In genomic region chr12:105967806-105968205, GRCm38 (mm10) we compare ENCODE assay signal across 9 mouse cellular contexts. TPM values are rescaled to one million over a fixed set of nuclear protein-coding genes. Genes with fewer than 3 reads are reported as not detected.
A peak's percentile ranks its signal among the peaks of the same experiment; 100 is the strongest.
DNase-seq lines count a peak whose midpoint lies in the region; ATAC-seq and TF ChIP-seq lines count a peak whose summit lies in the region.
"Had no signal": no experiment of that assay in that cellular context is flagged by ENCODE, and none has a peak within 500 bp of the region (broad histone marks: within the 10 kb centered on the region; RNA-seq: fewer than 3 reads in every experiment).

No protein-coding gene starts in this region.

- H3K4me3 ChIP-seq in kidney, postnatal 0 days (replicated peaks; ENCODE audit: low read depth, low read length) = no peak overlapping the region; the same call in 1 of the 2 replicates
- peak overlapping the region; percentile 16 for H3K4me3 ChIP-seq in embryonic facial prominence, embryonic 15.5 days (replicated peaks)
- H3K4me3 ChIP-seq in limb, embryonic 12.5 days (replicated peaks) = 0 out of 2 replicates have a peak overlapping the region, but pooled peaks have one; percentile 9
- H3K4me3 ChIP-seq in neural tube, embryonic 11.5 days (ENCODE audit: low read depth, low read length) = no peak overlapping the region

- H3K9me3 ChIP-seq in kidney, postnatal 0 days (replicated peaks; ENCODE audit: low read length) = no peaks in the 10 kb centered on the region
- H3K9me3 ChIP-seq in embryonic facial prominence, embryonic 15.5 days (replicated peaks) = no peaks in the 10 kb centered on the region
- peaks cover 9% of the 10 kb centered on the region; the same call in 1 of the 2 replicates for H3K9me3 ChIP-seq in limb, embryonic 12.5 days
- no peaks in the 10 kb centered on the region for H3K9me3 ChIP-seq in neural tube, embryonic 11.5 days (ENCODE audit: control insufficient read depth, low read length)

- no peak overlapping the region for H3K9ac ChIP-seq in kidney, postnatal 0 days (ENCODE audit: low read depth, low read length)
- no peak overlapping the region for H3K9ac ChIP-seq in embryonic facial prominence, embryonic 15.5 days
- H3K9ac ChIP-seq in limb, embryonic 12.5 days (replicated peaks) = no peak overlapping the region
- no peak overlapping the region for H3K9ac ChIP-seq in neural tube, embryonic 11.5 days (ENCODE audit: low read length)

- H3K4me1 ChIP-seq in kidney, postnatal 0 days (replicated peaks; ENCODE audit: insufficient read depth, low read length) = no peaks in the 10 kb centered on the region
- H3K4me1 ChIP-seq in embryonic facial prominence, embryonic 15.5 days = peaks cover 17% of the 10 kb centered on the region
- H3K4me1 ChIP-seq in limb, embryonic 12.5 days (replicated peaks) = peaks cover 10% of the 10 kb centered on the region
- H3K4me1 ChIP-seq in neural tube, embryonic 11.5 days (ENCODE audit: control insufficient read depth, insufficient read depth, low read length) = no peaks in the 10 kb centered on the region

- no peaks in the 10 kb centered on the region; the same call in 1 of the 2 replicates for H3K27me3 ChIP-seq in kidney, postnatal 0 days (ENCODE audit: insufficient read depth, low read length)
- H3K27me3 ChIP-seq in embryonic facial prominence, embryonic 15.5 days = no peaks in the 10 kb centered on the region
- peaks cover 41% of the 10 kb centered on the region for H3K27me3 ChIP-seq in limb, embryonic 12.5 days
- H3K27me3 ChIP-seq in neural tube, embryonic 11.5 days (ENCODE audit: control insufficient read depth, insufficient read depth, low read length) = 0 out of 2 replicates have a peak, but pooled peaks cover 3% of the 10 kb centered on the region

- ATAC-seq in kidney, postnatal 0 days (replicated peaks; ENCODE audit: low FRiP score, low read depth) = 0 out of 2 replicates have a peak, but pooled peaks have one; percentile 45
- ATAC-seq in embryonic facial prominence, embryonic 15.5 days (ENCODE audit: insufficient number of reproducible peaks, low FRiP score, low TSS enrichment, low read depth) = no peak
- ATAC-seq in limb, embryonic 12.5 days (ENCODE audit: insufficient number of reproducible peaks, insufficient read depth, low FRiP score, low TSS enrichment, low read depth) = no peak
- no peak for ATAC-seq in neural tube, embryonic 11.5 days (ENCODE audit: insufficient read depth, low FRiP score, low TSS enrichment)

- no peak for TF ChIP-seq CTCF in kidney, postnatal 0 days (IDR thresholded peaks at IDR 0.05; ENCODE audit: low read depth)

- no peaks in the 10 kb centered on the region for H3K36me3 ChIP-seq in kidney, postnatal 0 days (ENCODE audit: insufficient read depth, low read length)
- H3K36me3 ChIP-seq in embryonic facial prominence, embryonic 15.5 days = no peaks in the 10 kb centered on the region
- no peaks in the 10 kb centered on the region for H3K36me3 ChIP-seq in limb, embryonic 12.5 days
- H3K36me3 ChIP-seq in neural tube, embryonic 11.5 days (ENCODE audit: control insufficient read depth, insufficient read depth, low read length) = no peaks in the 10 kb centered on the region

- peak; percentile 26 for DNase-seq in kidney, postnatal 0 days (ENCODE audit: low spot score)
- DNase-seq in kidney, adult 11 months = no peak
- peak; percentile 29 for DNase-seq in neural tube, embryonic 11.5 days (ENCODE audit: low spot score)
- DNase-seq in MN1 (ENCODE audit: low spot score) = no peak
- no peak for DNase-seq in adrenal gland, postnatal 36 days
- DNase-seq in frontal cortex, postnatal 36 days (ENCODE audit: low spot score in 2 of 2) = no peak
- DNase-seq: kidney, postnatal 36 days had no signal

- 9% methylated on average over 18 of the region's 18 CpGs for WGBS in kidney, postnatal 0 days
- 5% methylated on average over 18 of the region's 18 CpGs for WGBS in embryonic facial prominence, embryonic 15.5 days
- WGBS in limb, embryonic 12.5 days = 11% methylated on average over 18 of the region's 18 CpGs
- WGBS in neural tube, embryonic 11.5 days = 8% methylated on average over 18 of the region's 18 CpGs

- H3K4me2 ChIP-seq in kidney, postnatal 0 days (ENCODE audit: low read length) = peak overlapping the region; percentile 45
- peak overlapping the region; percentile 52 for H3K4me2 ChIP-seq in embryonic facial prominence, embryonic 15.5 days (replicated peaks)
- H3K4me2 ChIP-seq in limb, embryonic 12.5 days = peak overlapping the region; percentile 34
- peak overlapping the region; percentile 22; the same call in 1 of the 2 replicates for H3K4me2 ChIP-seq in neural tube, embryonic 11.5 days (ENCODE audit: low read depth)

- no peak overlapping the region for H3K27ac ChIP-seq in kidney, postnatal 0 days
- no peak overlapping the region for H3K27ac ChIP-seq in embryonic facial prominence, embryonic 15.5 days (replicated peaks)
- H3K27ac ChIP-seq in limb, embryonic 12.5 days = no peak overlapping the region
- H3K27ac ChIP-seq in neural tube, embryonic 11.5 days (ENCODE audit: low read depth, low read length) = no peak overlapping the region

RNA-seq across cellular contexts. Expression of gene Vrk1, which starts 42.2 kb away (rescaled TPM):
- polyA plus RNA-seq in kidney, postnatal 0 days (2015; fragmentation: Nextera tagmentation; extraction: Ambion mirVana) = 45.3 and 47.6 TPM in 2 replicates
- polyA plus RNA-seq in embryonic facial prominence, embryonic 15.5 days (2015; fragmentation: Nextera tagmentation; extraction: Ambion mirVana) = 51.2 and 54.2 TPM in 2 replicates
- 89.2 and 91.6 TPM in 2 replicates for polyA plus RNA-seq in limb, embryonic 12.5 days (2016; fragmentation: Nextera tagmentation; extraction: Ambion mirVana)
- polyA plus RNA-seq in neural tube, embryonic 11.5 days (2014; fragmentation: Nextera tagmentation; extraction: Ambion mirVana) = 87.7 and 88.4 TPM in 2 replicates
- 10 to 100 TPM; 16.1 to 21.6 TPM for total RNA-seq in adrenal gland, postnatal 36 days (2021)

Comparison
In these comparisons a context has a peak if more than half of its experiments do, and no peak if none do; other contexts are left out.
1. DNase-seq: peak in kidney, postnatal 0 days (single experiment) and neural tube, embryonic 11.5 days (single experiment); none in kidney, adult 11 months (single experiment), MN1 (single experiment), adrenal gland, postnatal 36 days (0 of 2) and frontal cortex, postnatal 36 days (0 of 2).
2. H3K4me3 ChIP-seq: peak in embryonic facial prominence, embryonic 15.5 days (single experiment) and limb, embryonic 12.5 days (single experiment); none in kidney, postnatal 0 days (single experiment) and neural tube, embryonic 11.5 days (single experiment).
3. Peak in every context shown above with its lines, with median percentiles within 50 percentile points of each other: H3K4me2 ChIP-seq.